Mouse (Mus musculus) heart, postnatal 10 days (tissue): Measurements from ENCODE around the gene Zc3hc1. TPM values are rescaled to one million over a fixed set of nuclear protein-coding genes. Genes with fewer than 3 reads are reported as not detected.

ENCODE experiments used
- DNase-seq, 2 experiments: peaks; one replicate each; pipeline ENCODE4 v3.0.0; 2021
- intact Hi-C: fragments of 180-260 bp; cut with DNase I; formaldehyde crosslinking; loops from one replicate; pipeline ENCODE4 v1.15.1; 2025
- total RNA-seq, 2 experiments: library from RNA; stranded (reverse); gene quantifications; 2 replicates each; pipeline ENCODE4 v1.2.3; 2021

The Zc3hc1 gene
- total RNA-seq, 2 experiments from 2014 or later = 17.2 to 21.9 TPM

DNA sequence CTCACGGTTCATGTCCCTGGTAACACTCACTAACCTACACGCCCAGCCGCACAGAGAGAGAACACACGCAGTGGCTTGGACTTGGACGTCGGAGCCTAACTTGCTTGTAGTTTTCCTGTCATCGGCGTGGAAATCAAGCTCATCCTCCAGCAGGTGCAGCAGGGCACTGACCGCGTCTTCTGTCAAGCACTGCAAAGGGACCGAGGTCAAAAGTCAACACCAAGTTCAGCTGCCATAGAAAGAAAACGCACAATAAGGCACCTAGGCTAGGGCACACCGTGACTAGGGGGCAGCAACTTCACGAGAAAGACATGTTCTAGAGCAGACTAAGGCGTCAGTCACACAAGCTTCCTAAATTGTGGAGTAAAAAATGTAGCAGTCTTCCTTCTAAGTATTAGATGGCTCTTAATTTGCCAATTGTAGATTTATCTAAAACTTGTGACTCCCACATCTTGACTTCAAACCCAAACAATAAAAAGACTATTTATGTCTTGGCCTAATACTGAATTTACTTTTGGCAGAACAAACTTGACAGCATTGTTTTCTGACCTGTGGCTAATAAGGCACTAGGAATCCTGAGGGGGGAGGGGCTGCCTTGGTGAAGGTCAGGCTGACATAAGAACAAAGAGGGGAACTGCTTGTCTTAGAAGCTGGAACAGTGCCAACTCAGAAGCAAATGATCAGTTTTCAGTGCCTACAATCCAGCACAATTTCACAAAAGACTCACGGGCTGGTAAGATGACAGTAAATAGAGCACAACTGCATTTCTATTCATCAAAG, 15.9 kb downstream of the Zc3hc1 start:
- peak; percentile 68 for DNase-seq
- intact Hi-C loops = no loop called here

DNA sequence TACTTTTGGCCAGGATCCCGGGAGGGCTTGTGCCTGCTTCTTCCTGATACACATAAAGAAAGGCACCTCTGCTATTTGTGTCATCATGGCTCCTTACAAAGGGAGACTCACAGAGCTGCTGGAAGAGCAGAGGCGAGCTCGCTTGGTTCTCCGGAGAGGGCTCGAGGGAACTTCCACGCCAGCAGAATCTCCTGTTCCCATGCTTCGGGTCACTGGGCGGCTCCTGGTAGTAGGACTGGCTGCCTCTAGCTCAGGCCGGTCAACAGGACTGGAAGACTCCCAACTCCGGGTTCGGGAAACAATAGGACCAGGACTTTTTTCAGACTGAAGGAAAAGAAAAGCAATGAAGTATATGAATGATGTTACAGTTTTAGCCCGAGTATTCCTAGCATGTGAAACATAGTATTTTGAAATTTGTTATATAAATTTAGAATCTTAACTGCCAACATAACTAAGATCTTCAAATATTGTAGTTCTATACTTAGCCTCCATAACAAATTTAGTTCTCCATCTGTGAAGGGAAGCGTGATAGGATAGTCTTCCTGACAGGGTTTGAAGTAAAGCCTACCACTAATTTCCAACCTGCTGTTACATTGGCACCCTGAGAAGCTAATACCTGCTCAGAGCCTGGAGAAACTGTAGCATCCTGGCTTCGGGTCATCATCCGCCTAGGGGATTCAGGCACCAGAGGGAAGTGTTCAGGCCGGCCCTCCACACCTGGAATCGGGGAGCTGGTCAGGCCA, 18.0 kb downstream of the Zc3hc1 start:
- no peak for DNase-seq
- intact Hi-C loops = no loop called here

DNA sequence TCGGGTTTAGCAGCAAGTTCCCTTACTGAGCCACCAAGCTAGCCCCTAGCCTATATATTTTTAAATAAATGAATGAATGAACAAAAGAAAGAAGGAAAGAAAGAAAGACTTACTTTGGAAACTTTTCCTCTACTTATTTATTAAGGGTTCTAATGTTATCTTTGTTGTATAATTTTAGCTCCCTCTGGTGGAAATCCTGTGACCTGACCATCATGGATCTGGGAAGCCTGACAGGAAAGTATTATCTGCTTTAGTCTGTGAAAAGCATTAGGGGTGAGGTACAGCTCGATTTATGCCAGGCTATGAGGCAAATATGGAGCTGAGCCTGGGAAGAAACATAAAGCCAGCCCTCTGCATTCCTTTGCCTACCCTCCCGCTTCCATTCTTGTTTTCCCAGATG, 21.5 kb downstream of the Zc3hc1 start:
- DNase-seq = peak in 1 of 2 experiments; percentile 27
- intact Hi-C loops = no loop called here

DNA sequence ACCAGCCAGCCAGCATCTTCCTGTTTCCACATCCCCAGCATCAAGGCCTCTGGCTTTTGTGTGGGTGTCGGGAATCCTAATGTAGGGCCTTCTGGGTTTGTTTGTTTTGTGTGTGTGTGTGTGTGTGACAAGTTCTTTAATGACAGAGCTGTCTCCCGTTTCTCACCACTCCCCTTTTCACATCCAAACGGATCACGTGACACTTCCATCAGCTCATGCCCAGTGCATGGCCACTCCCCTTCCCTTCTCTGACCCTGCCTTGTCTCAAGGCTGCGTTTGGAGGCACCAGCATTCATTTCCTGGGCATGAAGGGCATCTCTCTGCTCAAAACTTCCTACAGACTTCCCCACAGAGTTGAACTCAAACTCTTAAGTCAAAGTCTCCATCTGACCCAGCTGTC, 27.0 kb downstream of the Zc3hc1 start:
- intact Hi-C loops = no loop called here
- no peak for DNase-seq

DNA sequence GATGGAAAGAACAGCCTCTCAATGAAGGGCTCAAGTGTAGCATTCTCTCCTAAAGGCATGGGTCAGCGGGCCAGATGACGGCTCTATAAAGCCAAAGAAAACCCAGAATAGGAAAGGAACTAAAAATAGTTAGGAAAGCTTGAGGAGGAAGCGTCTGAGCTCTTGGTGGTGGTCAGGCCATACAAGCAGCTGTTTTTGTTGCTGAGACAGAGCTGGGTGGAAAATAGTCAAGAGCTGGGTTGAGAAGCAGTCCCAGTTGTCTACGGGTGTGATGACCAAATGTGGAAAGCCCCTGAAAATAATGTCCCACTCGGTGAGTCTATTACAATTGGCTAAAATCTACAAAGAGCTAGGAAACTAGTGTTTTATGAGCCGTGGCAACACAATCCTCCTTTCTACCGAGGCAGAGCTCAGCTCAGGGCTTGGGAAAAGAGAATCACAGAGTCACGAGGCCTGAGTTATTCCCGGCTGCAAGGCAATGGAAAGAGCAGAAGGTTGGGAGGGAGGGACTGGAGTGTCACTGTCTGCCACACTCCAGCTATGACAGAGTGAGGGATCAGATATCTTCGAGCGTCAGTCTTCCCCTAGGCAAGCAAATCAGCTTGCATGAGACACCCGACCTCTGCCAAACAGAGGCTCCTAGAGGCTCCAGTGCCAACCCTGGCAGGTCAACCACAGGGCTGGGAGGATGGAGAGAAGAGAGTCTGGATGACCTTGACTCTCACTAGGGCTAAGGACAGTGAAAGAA, 30.9 kb downstream of the Zc3hc1 start:
- DNase-seq = peak; percentile 55 to 67
- intact Hi-C loops = loop anchor here (5.0 kb wide), 4 partner anchors 73 to 508 kb away; no protein-coding TSS in a partner anchor

DNA sequence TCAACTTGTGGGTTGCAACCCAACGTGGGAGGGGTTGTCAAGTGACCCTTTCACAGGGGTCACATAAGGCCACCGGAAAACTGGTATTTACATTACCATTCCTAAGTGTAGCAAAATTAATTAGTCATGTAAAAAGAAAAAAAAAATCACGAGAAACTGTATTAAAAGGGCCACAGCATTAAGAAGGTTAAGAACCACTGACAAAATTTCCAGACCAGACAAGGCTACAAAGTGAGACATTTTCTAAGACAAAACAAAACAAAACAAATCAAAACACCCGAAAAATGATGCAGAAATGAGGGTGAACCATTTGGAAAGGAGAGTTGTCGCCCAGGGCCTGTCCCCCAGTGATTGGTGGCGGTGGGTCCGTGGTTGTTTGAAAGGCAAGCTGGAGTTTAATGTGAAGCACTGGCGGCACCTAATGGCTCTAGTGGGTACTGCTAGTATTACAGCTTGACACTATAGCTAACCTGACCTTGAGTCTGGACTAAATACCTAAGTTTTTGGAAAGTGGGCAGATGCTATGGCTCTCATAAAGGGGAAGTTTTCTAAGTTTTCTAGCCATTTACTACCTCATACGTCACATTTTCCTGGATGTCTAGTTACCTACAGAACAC, 33.2 kb downstream of the Zc3hc1 start:
- peak; percentile 90 to 92 for DNase-seq
- intact Hi-C loops = loop anchor here (2.0 to 5.0 kb wide), 6 partner anchors 55 to 505 kb away; no protein-coding TSS in a partner anchor

DNA sequence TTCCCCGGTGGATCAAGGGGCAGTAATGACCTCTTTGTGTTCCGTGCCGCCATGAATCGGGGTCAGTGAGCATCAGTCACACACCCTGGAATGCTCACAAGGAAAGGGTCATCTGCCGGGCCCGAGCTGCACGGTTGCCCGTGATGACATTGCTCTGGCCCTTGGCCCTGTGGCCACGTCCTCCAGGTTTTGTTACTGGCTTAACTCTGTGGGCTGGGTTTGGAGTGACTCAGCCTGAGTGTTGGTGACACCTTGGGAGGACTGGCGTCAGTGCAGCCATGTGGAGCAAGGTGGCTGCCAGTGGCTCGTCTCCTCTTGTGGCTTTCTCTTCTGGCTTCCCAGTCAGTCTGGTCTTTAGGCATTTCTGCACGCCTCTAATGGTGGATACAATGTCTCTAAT, 34.1 kb downstream of the Zc3hc1 start:
- no peak for DNase-seq
- intact Hi-C loops = loop anchor here (2.0 to 5.0 kb wide), 6 partner anchors 54 to 504 kb away; no protein-coding TSS in a partner anchor

DNA sequence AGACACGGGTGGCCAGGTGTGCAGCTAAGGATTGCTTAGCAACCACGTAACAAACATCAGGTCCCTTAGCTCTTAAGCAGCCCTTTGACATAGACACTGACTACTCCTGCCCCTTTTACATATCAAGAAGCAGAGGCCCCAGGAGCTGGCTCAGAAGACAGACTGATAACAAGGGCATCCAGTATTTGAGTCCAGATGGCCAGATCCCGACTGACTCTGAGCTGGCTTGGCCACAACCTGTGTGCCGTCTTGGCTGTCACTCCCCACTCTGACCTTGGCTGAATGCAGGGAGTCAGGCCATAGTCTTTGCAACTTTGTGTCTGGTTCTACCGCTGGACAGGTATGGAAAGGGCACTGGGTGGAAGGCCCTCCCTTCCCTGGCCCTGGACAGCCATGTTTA, 34.7 kb downstream of the Zc3hc1 start:
- DNase-seq = no peak
- intact Hi-C loops = loop anchor here (2.0 to 5.0 kb wide), 6 partner anchors 53 to 504 kb away; no protein-coding TSS in a partner anchor

DNA sequence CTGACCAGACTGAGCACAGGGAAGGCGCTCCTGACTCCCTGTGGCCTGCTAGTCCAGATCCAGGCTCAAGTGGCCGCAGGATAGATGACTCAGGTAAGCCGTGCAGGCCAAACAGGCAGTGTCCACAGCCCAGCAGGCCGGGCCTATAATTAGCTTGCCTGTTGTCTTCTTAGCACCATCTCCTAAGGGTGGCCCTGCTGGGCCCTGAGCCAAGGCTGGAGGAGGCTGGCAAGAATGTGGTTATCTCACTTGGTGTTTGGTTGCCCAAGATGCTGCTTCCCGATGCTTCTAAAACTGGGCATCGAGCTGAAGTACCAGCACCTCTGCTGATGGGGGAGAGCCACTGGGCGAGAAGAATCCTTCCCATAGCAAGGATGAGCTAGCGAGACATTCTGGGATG, 35.1 kb downstream of the Zc3hc1 start:
- no peak for DNase-seq
- intact Hi-C loops = loop anchor here (2.0 to 5.0 kb wide), 6 partner anchors 53 to 503 kb away; no protein-coding TSS in a partner anchor

DNA sequence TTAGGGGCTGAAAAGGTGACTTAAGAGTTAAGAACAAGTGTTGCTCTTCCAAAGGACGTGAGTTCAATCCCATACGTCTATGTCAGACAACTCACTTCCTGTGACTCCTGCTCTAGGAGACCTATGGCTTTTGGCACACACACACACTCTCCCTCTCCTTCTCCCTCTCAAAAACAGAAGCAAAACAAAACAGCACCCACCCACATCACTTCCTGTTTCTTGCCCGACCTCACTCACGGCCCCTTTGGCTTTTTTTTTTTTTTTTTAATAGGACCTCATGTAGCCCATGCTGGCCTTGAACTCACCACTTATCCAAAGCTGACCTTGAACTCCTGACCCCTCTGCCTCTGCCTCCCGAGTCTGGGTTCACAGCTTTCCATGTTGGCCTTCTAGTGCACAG, 36.1 kb downstream of the Zc3hc1 start:
- intact Hi-C loops = loop anchor here (5.0 kb wide), 4 partner anchors 67 to 502 kb away; no protein-coding TSS in a partner anchor
- DNase-seq = no peak

DNA sequence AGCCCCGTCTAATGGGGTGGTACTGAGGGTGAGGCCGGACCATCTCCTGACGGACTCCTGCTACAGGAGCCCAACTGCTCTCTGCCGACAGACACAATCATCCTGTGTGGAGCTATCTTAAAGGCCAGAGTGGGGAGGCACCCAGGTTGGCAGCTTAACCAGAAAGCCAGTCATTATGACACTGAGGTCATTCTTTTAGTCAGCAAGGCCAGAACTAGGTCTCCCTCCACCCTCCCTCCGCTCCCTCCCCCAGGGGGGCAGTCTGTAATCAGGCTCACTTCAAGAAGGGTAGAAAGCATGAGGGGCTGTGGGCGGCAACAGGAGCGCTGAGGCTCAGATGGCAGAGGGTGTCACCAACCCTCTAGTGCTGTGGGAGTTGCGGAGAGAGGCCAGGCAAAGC, 37.2 kb downstream of the Zc3hc1 start:
- DNase-seq = no peak
- intact Hi-C loops = no loop called here

DNA sequence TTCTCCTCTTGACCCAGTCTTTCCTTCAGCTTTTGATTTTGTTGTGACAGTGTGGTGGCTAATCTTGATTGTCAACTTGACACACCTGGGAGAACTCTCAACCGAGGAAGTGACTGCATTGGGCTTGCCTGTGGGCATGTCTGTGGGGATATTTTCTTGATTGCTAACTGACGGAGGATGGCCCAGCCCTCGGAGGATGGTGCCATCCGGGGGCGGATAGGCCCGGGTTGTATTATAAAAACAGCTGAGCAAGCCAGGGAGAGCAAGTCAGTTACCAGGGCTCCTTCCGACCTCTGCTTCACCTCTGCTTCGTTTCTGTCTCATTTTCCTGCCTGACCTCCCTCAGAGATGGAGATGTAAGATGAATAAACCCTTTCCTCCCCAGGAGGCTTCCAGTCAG, 38.1 kb downstream of the Zc3hc1 start:
- intact Hi-C loops = no loop called here
- no peak for DNase-seq

DNA sequence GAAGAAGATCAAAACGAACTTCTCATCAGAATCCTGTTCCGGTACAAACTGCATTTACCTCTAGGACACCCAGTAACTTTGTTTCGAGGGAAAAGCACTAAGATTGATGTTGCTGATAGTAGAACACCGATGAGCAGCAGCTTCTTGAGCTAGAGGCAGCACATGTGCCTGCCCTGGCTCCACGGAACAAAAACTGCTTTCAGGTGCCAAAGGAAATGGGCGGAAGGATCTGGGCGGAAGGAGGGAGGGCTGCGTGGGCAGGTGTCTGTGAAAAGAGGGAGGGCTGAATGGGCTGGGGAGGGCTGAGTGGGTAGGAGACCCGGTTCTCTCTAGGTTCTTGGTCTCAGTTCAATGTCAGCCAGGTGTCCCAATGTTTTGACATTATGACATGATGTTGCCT, 39.5 kb downstream of the Zc3hc1 start:
- intact Hi-C loops = no loop called here
- no peak for DNase-seq

DNA sequence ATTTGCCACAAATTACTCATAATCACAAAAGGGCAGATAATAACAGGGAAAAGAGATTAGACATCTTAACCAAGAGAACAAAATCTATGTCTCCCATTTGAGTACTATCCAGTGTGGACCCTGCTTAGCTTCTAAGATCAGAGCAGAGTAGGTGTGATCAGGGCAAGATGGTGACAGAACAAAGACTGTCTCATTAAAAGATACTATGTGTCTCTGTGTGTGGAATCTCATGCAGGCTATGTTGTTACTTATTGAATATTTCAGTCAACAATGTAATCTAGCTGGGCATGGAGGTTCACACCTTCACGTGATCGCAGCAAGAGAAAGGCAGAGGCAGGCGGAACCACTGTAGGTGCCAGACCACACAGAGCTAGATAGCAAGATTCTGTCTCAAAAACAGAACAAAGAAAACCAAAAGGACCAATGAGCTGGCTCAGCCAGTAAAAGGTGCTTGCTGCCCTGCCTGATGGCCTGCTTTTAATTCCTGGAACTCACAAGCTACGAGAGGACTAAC, 43.5 kb downstream of the Zc3hc1 start:
- DNase-seq = no peak
- intact Hi-C loops = no loop called here

DNA sequence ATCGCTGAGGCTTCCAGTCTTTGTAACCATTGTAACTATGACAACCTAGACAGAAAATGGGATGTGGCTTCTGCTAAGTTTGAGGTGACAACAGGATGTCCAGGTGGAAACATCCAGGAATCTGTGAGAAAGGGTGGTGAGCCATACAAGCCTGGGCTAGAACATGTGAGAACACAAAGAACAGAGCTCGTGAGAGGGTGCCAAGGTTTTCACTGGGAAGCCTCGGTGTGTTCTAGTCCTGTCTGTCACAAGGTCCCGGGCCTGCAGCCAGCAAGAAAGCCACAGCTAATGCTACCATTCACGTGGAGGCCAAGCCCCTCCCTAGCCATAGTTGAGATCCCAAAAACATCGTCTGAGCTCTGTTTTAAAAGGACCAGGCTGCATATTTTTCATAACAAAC, 44.1 kb downstream of the Zc3hc1 start:
- peak; percentile 56 to 73 for DNase-seq
- intact Hi-C loops = no loop called here

DNA sequence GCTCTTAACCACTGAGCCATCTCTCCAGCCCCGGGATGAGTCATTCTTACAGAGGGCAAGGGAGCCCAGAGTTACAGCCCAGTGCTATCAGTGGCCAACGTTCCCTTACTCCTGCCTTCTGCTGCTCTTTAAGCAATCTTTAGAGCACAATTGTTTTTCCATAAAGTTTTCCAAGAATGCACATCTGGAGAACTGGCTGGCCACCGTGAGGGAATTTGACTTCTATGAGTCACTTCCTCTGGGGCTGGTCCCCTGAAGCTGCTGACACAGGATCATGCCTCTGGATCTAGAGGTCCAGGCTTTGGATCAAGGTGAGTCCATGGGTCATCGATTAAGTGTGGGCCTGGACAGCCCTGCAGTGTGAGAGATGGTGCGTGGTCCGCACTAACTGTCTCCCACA, 46.8 kb downstream of the Zc3hc1 start:
- intact Hi-C loops = no loop called here
- DNase-seq = peak; percentile 51 to 67

DNA sequence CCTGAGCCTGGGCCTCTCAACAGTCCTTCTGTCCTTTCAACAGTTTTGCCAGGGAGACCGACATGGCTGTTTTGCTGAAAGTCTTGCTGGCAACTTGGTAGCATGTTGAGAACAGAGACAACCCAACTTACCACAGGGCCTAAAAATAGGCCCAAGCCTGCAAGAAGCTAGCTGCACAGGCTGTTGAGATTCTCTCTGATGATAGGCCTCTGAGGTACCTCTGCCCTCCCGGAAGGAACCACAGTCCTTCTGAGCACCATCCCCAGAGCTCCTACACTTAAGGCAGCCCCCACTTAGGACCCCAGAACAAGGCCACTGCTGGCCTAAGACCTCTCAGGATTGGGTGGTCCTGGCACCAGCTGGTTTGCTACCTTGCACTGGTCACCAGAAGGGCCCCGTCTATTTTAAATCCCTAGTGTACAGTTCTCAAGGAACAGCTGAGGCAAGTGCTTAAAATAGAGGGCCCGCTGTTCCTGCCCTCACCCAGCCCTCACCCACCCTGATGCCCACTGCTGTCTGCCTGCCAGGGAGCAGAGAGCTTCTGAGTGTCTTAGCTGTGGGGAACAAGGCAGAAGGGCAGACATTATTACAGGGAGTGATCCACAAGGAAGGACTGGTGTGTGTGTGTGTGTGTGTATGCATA, 50.5 kb downstream of the Zc3hc1 start:
- DNase-seq = no peak
- intact Hi-C loops = no loop called here

DNA sequence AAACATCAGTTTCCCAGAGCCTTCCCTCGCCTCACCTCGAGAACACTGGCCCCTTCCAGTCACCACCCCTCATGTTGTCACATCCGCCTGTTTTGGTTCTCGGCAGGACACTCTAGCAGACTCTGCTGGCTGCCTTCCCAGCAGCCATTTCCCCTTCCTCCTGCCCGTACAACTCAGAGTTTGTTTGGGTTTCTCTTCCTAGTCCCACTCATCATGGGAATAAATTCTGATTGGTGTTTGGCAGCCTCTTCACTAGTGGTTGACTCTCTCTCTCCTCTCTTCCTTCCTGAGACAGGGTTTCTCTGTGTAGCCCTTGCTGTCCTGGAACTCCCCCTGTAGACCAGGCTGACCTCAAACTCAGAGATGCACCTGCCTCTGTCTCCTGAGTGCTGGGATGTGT, 53.9 kb downstream of the Zc3hc1 start:
- intact Hi-C loops = loop anchor here (5.0 kb wide), 1 partner anchor 35 kb away; the partner anchor contains the start of gene Ube2h
- DNase-seq = peak; percentile 81 to 84

DNA sequence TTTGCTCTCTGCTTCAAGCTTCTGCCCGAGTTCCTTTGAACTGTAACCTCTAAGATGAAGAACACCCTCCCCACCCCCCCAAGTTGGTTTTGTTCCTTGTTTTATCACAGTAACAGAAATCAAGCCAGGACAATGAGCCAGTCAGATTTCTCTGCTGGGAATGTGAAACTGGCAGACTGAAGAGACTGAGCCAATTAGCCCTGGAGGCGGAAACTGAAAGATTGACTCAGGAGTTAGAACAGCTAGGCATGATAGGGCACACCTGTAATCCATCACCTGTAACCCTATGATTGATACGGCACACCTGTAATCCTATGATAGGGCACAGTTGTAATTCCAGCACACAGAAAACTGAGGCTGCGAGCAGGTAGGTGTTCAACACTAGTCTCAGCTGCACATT, 58.6 kb downstream of the Zc3hc1 start:
- intact Hi-C loops = no loop called here

DNA sequence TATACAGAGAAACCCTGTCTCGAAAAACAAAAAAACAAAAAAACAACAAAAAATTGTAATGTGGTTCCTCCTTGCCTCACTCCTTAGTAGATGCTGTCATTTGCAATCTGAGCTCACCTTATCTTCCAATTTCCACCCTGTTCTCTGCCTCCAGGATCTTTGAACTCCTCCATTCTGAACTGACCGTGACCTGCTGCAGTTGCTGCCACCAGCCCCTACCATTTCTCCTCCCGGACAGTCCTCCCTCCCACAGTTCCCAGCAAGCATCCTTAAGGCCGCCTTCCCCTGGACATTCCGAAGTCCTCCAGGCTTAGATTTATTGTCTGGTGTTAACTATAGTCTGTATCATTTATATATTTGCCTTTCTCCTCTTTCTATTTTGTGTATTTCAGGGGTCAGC, 60.1 kb downstream of the Zc3hc1 start:
- intact Hi-C loops = no loop called here
- no peak for DNase-seq

More for the DNA sequence above, 58.6 kb downstream of the Zc3hc1 start:
- no peak for DNase-seq
